Mouse (Mus musculus) midbrain, embryonic 13.5 days (tissue): ENCODE measurements at regions not wholly inside any gene's neighbourhood (a gene's known extent, or its start where the extent isn't known, plus 50 kb on each side); places are given as distances from the start of the nearest gene placed in this dataset.

Source experiments
- ATAC-seq: fragments of 200-750 bp; cut with Nextera tagmentation; 2 replicates; pipeline ENCODE4 v1.8.0; 2017; ENCODE audit warnings: mild to moderate bottlenecking, moderate TSS enrichment, moderate library complexity
- H3K27ac ChIP-seq: fragments of 300-500 bp; sonication (generic); 2 replicates; pipeline ENCODE4 v1.5.1; 2015; ENCODE audit warnings: inconsistent platforms, mild to moderate bottlenecking, moderate library complexity
- H3K27me3 ChIP-seq: fragments of 300-500 bp; sonication (generic); 2 replicates; pipeline ENCODE4 v1.6.1; 2015; ENCODE audit warnings: mild to moderate bottlenecking, inconsistent platforms
- H3K36me3 ChIP-seq: fragments of 300-500 bp; sonication (generic); 2 replicates; pipeline ENCODE4 v1.6.1; 2015; ENCODE audit warnings: mild to moderate bottlenecking, inconsistent platforms
- H3K4me1 ChIP-seq: fragments of 300-500 bp; sonication (generic); replicated peaks from 2 replicates; pipeline ENCODE4 v1.6.1; 2015; ENCODE audit warnings: inconsistent platforms
- H3K4me2 ChIP-seq: fragments of 300-500 bp; sonication (generic); replicated peaks from 2 replicates; pipeline ENCODE4 v1.6.1; 2015; ENCODE audit warnings: moderate library complexity, mild to moderate bottlenecking, inconsistent platforms
- H3K4me3 ChIP-seq: fragments of 300-500 bp; sonication (generic); replicated peaks from 2 replicates; pipeline ENCODE4 v1.5.1; 2015; ENCODE audit warnings: mild to moderate bottlenecking, inconsistent platforms
- H3K9ac ChIP-seq: fragments of 300-500 bp; sonication (generic); replicated peaks from 2 replicates; pipeline ENCODE4 v1.6.1; 2015; ENCODE audit warnings: mild to moderate bottlenecking, inconsistent platforms
- H3K9me3 ChIP-seq: fragments of 300-500 bp; sonication (generic); 2 replicates; pipeline ENCODE4 v1.6.1; 2016; ENCODE audit warnings: mild to moderate bottlenecking, inconsistent platforms
- WGBS: fragments of 180-500 bp; shearing (Covaris S2); methylation state at CpG from one replicate; pipeline ENCODE4 v1.1.7; 2015; 5-methylcytosine and 5-hydroxymethylcytosine counted together

- H3K4me3 ChIP-seq = no peak overlapping the region
- WGBS = 4% methylated on average over 5 of the region's 5 CpGs
- H3K36me3 ChIP-seq = no peaks in the 10 kb centered on the region
- H3K27me3 ChIP-seq = peaks cover 23% of the 10 kb centered on the region
- H3K27ac ChIP-seq = peak overlapping the region; percentile 65
- peak overlapping the region; percentile 18 for H3K4me2 ChIP-seq
- H3K9me3 ChIP-seq = no peaks in the 10 kb centered on the region
- ATAC-seq = peak; percentile 89
- no peak overlapping the region for H3K9ac ChIP-seq
- H3K4me1 ChIP-seq = peaks cover 20% of the 10 kb centered on the region
These were observed 161.6 kb upstream of the Kiz start for GRCm38 (mm10) chr2:146694041-146694440.

- Histone ChIP-seq H3K27me3 (peaks cover 20% of the 10 kb centered on the region), H3K36me3 (no peaks in the 10 kb centered on the region), H3K4me1 (peaks cover 20% of the 10 kb centered on the region), H3K4me3 (no peak overlapping the region), H3K9me3 (no peaks in the 10 kb centered on the region), H3K27ac (no peak overlapping the region), H3K4me2 (no peak overlapping the region), H3K9ac (no peak overlapping the region)
- 95% methylated on average over 2 of the region's 2 CpGs for WGBS
- no peak for ATAC-seq
These were observed 159.4 kb upstream of the Kiz start for GRCm38 (mm10) chr2:146696277-146696676.

GRCm38 (mm10) chr2:146696727-146697126, 158.9 kb upstream of the Kiz start:
- peaks cover 20% of the 10 kb centered on the region for H3K27me3 ChIP-seq
- 90% methylated on average over 4 of the region's 4 CpGs for WGBS
- H3K36me3 ChIP-seq = no peaks in the 10 kb centered on the region
- H3K4me2 ChIP-seq = no peak overlapping the region
- peaks cover 20% of the 10 kb centered on the region for H3K4me1 ChIP-seq
- no peak overlapping the region for H3K9ac ChIP-seq
- no peak overlapping the region for H3K27ac ChIP-seq
- H3K9me3 ChIP-seq = no peaks in the 10 kb centered on the region
- no peak for ATAC-seq
- H3K4me3 ChIP-seq = no peak overlapping the region

GRCm38 (mm10) chr2:146710676-146711075, 145.0 kb upstream of the Kiz start:
- peak overlapping the region; percentile 14; the same call in 1 of the 2 replicates for H3K27ac ChIP-seq
- peaks cover 10% of the 10 kb centered on the region; the same call in 1 of the 2 replicates for H3K27me3 ChIP-seq
- no peaks in the 10 kb centered on the region for H3K36me3 ChIP-seq
- ATAC-seq = peak; percentile 95
- H3K4me2 ChIP-seq = no peak overlapping the region
- no peak overlapping the region for H3K9ac ChIP-seq
- H3K4me1 ChIP-seq = peaks cover 9% of the 10 kb centered on the region
- H3K9me3 ChIP-seq = no peaks in the 10 kb centered on the region
- no peak overlapping the region for H3K4me3 ChIP-seq
- WGBS = 34% methylated on average over 8 of the region's 8 CpGs

- 11% methylated on average over 10 of the region's 10 CpGs for WGBS
- Histone ChIP-seq H3K36me3 (no peaks in the 10 kb centered on the region), H3K4me2 (no peak overlapping the region; the same call in 1 of the 2 replicates), H3K27ac (peak overlapping the region; percentile 68), H3K9ac (no peak overlapping the region), H3K27me3 (peaks cover 45% of the 10 kb centered on the region), H3K4me1 (peaks cover 50% of the 10 kb centered on the region), H3K4me3 (no peak overlapping the region), H3K9me3 (0 out of 2 replicates have a peak, but pooled peaks cover 2% of the 10 kb centered on the region)
- no peak for ATAC-seq
These were observed 134.4 kb upstream of the Kiz start for GRCm38 (mm10) chr2:146721184-146721715.

- H3K36me3 ChIP-seq = no peaks in the 10 kb centered on the region
- no peak overlapping the region for H3K9ac ChIP-seq
- no peak overlapping the region for H3K4me3 ChIP-seq
- H3K27me3 ChIP-seq = peaks cover 48% of the 10 kb centered on the region
- H3K27ac ChIP-seq = peak overlapping the region; percentile 85
- H3K9me3 ChIP-seq = no peaks in the 10 kb centered on the region
- 3% methylated on average over 8 of the region's 8 CpGs for WGBS
- peaks cover 53% of the 10 kb centered on the region for H3K4me1 ChIP-seq
- no peak overlapping the region; the same call in 1 of the 2 replicates for H3K4me2 ChIP-seq
- ATAC-seq = peak; percentile 16; the same call in 1 of the 2 replicates
These were observed 133.2 kb upstream of the Kiz start for GRCm38 (mm10) chr2:146722351-146723025.

GRCm38 (mm10) chr2:146723172-146723571, 132.5 kb upstream of the Kiz start:
- Histone ChIP-seq H3K4me2 (peak overlapping the region; percentile 15), H3K4me1 (peaks cover 53% of the 10 kb centered on the region), H3K27me3 (peaks cover 43% of the 10 kb centered on the region), H3K9me3 (no peaks in the 10 kb centered on the region), H3K4me3 (no peak overlapping the region), H3K36me3 (no peaks in the 10 kb centered on the region), H3K9ac (no peak overlapping the region), H3K27ac (peak overlapping the region; percentile 85)
- peak; percentile 68 for ATAC-seq
- 12% methylated on average over 9 of the region's 9 CpGs for WGBS

- no peak overlapping the region for H3K4me3 ChIP-seq
- H3K36me3 ChIP-seq = no peaks in the 10 kb centered on the region
- H3K27me3 ChIP-seq = peaks cover 41% of the 10 kb centered on the region
- peak; percentile 53 for ATAC-seq
- no peaks in the 10 kb centered on the region for H3K9me3 ChIP-seq
- WGBS = 19% methylated on average over 4 of the region's 4 CpGs
- H3K27ac ChIP-seq = peak overlapping the region; percentile 85
- H3K4me1 ChIP-seq = peaks cover 53% of the 10 kb centered on the region
- 0 out of 2 replicates have a peak overlapping the region, but pooled peaks have one; percentile 3 for H3K4me2 ChIP-seq
- no peak overlapping the region for H3K9ac ChIP-seq
These were observed 132.0 kb upstream of the Kiz start for GRCm38 (mm10) chr2:146723671-146724070.

GRCm38 (mm10) chr2:146724142-146724679, 131.5 kb upstream of the Kiz start:
- Histone ChIP-seq H3K4me1 (peaks cover 53% of the 10 kb centered on the region), H3K9ac (no peak overlapping the region), H3K36me3 (no peaks in the 10 kb centered on the region), H3K27me3 (peaks cover 42% of the 10 kb centered on the region), H3K4me3 (no peak overlapping the region), H3K4me2 (peak overlapping the region; percentile 14; the same call in 1 of the 2 replicates), H3K9me3 (no peaks in the 10 kb centered on the region), H3K27ac (peak overlapping the region; percentile 85)
- WGBS = 16% methylated on average over 10 of the region's 10 CpGs
- ATAC-seq = peak; percentile 43

GRCm38 (mm10) chr2:146724924-146725555, 130.6 kb upstream of the Kiz start:
- Histone ChIP-seq H3K4me1 (peaks cover 53% of the 10 kb centered on the region), H3K27me3 (peaks cover 38% of the 10 kb centered on the region), H3K27ac (peak overlapping the region; percentile 85), H3K4me2 (peak overlapping the region; percentile 14; the same call in 1 of the 2 replicates), H3K9ac (no peak overlapping the region), H3K4me3 (no peak overlapping the region), H3K36me3 (no peaks in the 10 kb centered on the region), H3K9me3 (no peaks in the 10 kb centered on the region)
- no peak for ATAC-seq
- 9% methylated on average over 9 of the region's 9 CpGs for WGBS

GRCm38 (mm10) chr2:146728693-146729092, 127.0 kb upstream of the Kiz start:
- no peak overlapping the region for H3K4me3 ChIP-seq
- no peak for ATAC-seq
- no peaks in the 10 kb centered on the region for H3K36me3 ChIP-seq
- no peak overlapping the region for H3K27ac ChIP-seq
- H3K4me1 ChIP-seq = peaks cover 31% of the 10 kb centered on the region
- H3K27me3 ChIP-seq = peaks cover 34% of the 10 kb centered on the region
- H3K4me2 ChIP-seq = no peak overlapping the region
- H3K9me3 ChIP-seq = no peaks in the 10 kb centered on the region
- H3K9ac ChIP-seq = no peak overlapping the region

GRCm38 (mm10) chr2:146731081-146731480, 124.6 kb upstream of the Kiz start:
- Histone ChIP-seq H3K4me3 (no peak overlapping the region), H3K9me3 (no peaks in the 10 kb centered on the region)
- WGBS = 19% methylated on average over 3 of the region's 3 CpGs

More at GRCm38 (mm10) chr2:146731081-146731480, 124.6 kb upstream of the Kiz start:
- H3K27me3 ChIP-seq = peaks cover 24% of the 10 kb centered on the region
- ATAC-seq = 0 out of 2 replicates have a peak, but pooled peaks have one; percentile 34
- no peak overlapping the region for H3K27ac ChIP-seq
- H3K9ac ChIP-seq = no peak overlapping the region
- no peak overlapping the region for H3K4me2 ChIP-seq
- no peaks in the 10 kb centered on the region for H3K36me3 ChIP-seq
- H3K4me1 ChIP-seq = peaks cover 9% of the 10 kb centered on the region; the same call in 1 of the 2 replicates
